Mouse (Mus musculus): Measurements from ENCODE around the gene Wwox. TPM values are rescaled to one million over a fixed set of nuclear protein-coding genes. Genes with fewer than 3 reads are reported as not detected.

Wwox gene
- total and polyA plus RNA-seq, 3 experiments, result 7.8 to 11.5 (median 9.1) TPM

DNA sequence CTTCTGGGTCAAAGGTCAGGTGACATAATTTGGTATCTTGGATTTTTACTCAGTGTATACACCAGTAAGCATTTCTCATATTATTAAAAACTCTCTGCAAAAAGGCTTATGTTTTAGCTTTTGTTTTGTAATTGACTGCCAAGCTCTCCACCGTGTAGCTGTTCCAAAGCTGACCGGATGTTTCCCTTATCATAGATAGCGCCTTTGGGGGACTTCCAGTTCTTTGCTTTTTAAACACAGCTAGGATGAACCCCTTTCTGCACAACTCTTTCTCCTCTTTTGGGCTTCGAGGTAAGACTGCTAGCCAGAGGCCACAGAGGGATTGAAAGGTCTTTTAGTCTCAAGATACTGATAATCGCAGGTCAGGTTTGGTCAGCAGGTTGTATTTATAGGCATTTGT is 883.0 kb downstream of the Wwox start:
- Histone ChIP-seq H3K27ac (ENCODE audit: insufficient read depth, low read depth) (no peak overlapping the region), H3K9ac (ENCODE audit: insufficient read depth, low read depth) (no peak overlapping the region), H3K79me2 (replicated peaks; ENCODE audit: control insufficient read depth, extremely low read depth, insufficient read depth, poor library complexity, severe bottlenecking) (no peaks in the 10 kb centered on the region), H3K4me1 (ENCODE audit: control insufficient read depth in 1 of 2, insufficient read depth in 2 of 2) (no peaks in the 10 kb centered on the region), H3K9me3 (replicated peaks; ENCODE audit: low read length) (peaks cover 2% of the 10 kb centered on the region), H3K4me3 (replicated peaks in 1 of 3; ENCODE audit: low read depth in 2 of 3, low read length in 2 of 3, poor library complexity in 1 of 3) (no peak overlapping the region), H3K27me3 (replicated peaks) (peaks cover 57% of the 10 kb centered on the region), H3K4me2 (ENCODE audit: insufficient read depth, low read depth, poor library complexity, severe bottlenecking) (no peak overlapping the region), H3K36me3 (replicated peaks in 1 of 2; ENCODE audit: control insufficient read depth in 1 of 2, insufficient read depth in 1 of 2, low read length in 1 of 2) (no peaks in the 10 kb centered on the region)
- no peak for DNase-seq (ENCODE audit: extremely low read depth)
- dilution Hi-C loops (cut with MboI; ENCODE audit: extremely low pct_ligation_motif_present, extremely low pct_unique_long_range_greater_than_20kb, low sequenced_read_pairs) (no loop called here), in situ Hi-C loops (cut with MboI; ENCODE audit: low pct_ligation_motif_present, low pct_unique_long_range_greater_than_20kb, low sequenced_read_pairs) (no loop called here)
- no peak for TF ChIP-seq MYC (IDR thresholded peaks at IDR 0.05; ENCODE audit: low read depth, low read length)
- no peak for TF ChIP-seq MEF2A (IDR thresholded peaks at IDR 0.05; ENCODE audit: borderline replicate concordance, low read depth, low read length)
- no peak for TF ChIP-seq USF2 (conservative IDR thresholded peaks at IDR 0.05; ENCODE audit: low read depth, low read length)
- TF ChIP-seq MXI1 (IDR thresholded peaks at IDR 0.05; ENCODE audit: low read depth, low read length), result no peak
- TF ChIP-seq KAT2A (IDR thresholded peaks at IDR 0.05; ENCODE audit: insufficient replicate concordance, low read length), result no peak
- TF ChIP-seq SIN3A (IDR thresholded peaks at IDR 0.05; ENCODE audit: low read length), result no peak

DNA sequence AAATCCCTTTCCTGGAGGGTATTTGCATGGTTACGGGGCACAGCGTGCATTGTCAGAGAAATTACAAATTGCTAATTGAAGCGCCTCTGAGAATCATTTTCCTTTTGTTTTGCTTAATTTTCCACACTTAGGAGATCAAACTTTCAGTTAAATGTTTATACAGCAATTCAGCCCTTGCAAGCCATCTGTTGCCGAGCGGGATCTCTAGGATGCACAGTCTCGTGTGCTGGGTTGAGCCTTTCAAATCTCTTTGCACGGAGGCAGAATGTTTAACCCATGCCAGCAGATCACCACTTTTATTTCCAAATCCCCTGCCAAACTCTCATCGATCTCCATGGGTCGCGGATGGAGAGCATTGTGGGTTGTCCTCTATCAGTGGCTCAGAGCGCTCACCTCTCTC is 891.2 kb downstream of the Wwox start:
- H3K4me1 ChIP-seq (ENCODE audit: control insufficient read depth in 1 of 2, insufficient read depth in 2 of 2), result no peaks in the 10 kb centered on the region
- TF ChIP-seq KAT2A (IDR thresholded peaks at IDR 0.05; ENCODE audit: insufficient replicate concordance, low read length) (no peak), SIN3A (IDR thresholded peaks at IDR 0.05; ENCODE audit: low read length) (no peak), MAX (IDR thresholded peaks at IDR 0.05; ENCODE audit: low read length) (no peak), MAFK (IDR thresholded peaks at IDR 0.05; ENCODE audit: insufficient replicate concordance, low read length) (no peak), JUN (IDR thresholded peaks at IDR 0.05; ENCODE audit: insufficient read depth, low read depth, low read length) (no peak), RCOR1 (conservative IDR thresholded peaks at IDR 0.05; ENCODE audit: low read depth, low read length) (no peak), SMC3 (IDR thresholded peaks at IDR 0.05; ENCODE audit: low read depth, low read length) (no peak), POLR2A (IDR thresholded peaks at IDR 0.05; ENCODE audit: low read depth, low read length) (no peak), TCF12 (IDR thresholded peaks at IDR 0.05; ENCODE audit: low read depth, low read length) (no peak), CTCF (conservative IDR thresholded peaks at IDR 0.05 in 1 of 2, IDR thresholded peaks at IDR 0.05 in 1 of 2; ENCODE audit: low read depth in 2 of 2, low read length in 2 of 2) (no peak), USF1 (IDR thresholded peaks at IDR 0.05; ENCODE audit: low read depth, low read length) (no peak), MEF2A (IDR thresholded peaks at IDR 0.05; ENCODE audit: borderline replicate concordance, low read depth, low read length) (no peak), MXI1 (IDR thresholded peaks at IDR 0.05; ENCODE audit: low read depth, low read length) (no peak), BHLHE40 (IDR thresholded peaks at IDR 0.05; ENCODE audit: low read depth, low read length) (no peak), ZC3H11A (IDR thresholded peaks at IDR 0.05; ENCODE audit: low read depth, low read length) (no peak), IRF4 (IDR thresholded peaks at IDR 0.05; ENCODE audit: low read depth, low read length) (no peak), ZKSCAN1 (IDR thresholded peaks at IDR 0.05; ENCODE audit: borderline replicate concordance, low read depth, low read length) (no peak)
- dilution Hi-C loops (cut with MboI; ENCODE audit: extremely low pct_ligation_motif_present, extremely low pct_unique_long_range_greater_than_20kb, low sequenced_read_pairs), result no loop called here
- H3K79me2 ChIP-seq (replicated peaks; ENCODE audit: control insufficient read depth, extremely low read depth, insufficient read depth, poor library complexity, severe bottlenecking), result no peaks in the 10 kb centered on the region
- no peaks in the 10 kb centered on the region for H3K36me3 ChIP-seq (replicated peaks in 1 of 2; ENCODE audit: control insufficient read depth in 1 of 2, insufficient read depth in 1 of 2, low read length in 1 of 2)
- peaks cover 65% of the 10 kb centered on the region for H3K27me3 ChIP-seq (replicated peaks)
- no peak for DNase-seq (ENCODE audit: extremely low read depth)
- in situ Hi-C loops (cut with MboI; ENCODE audit: low pct_ligation_motif_present, low pct_unique_long_range_greater_than_20kb, low sequenced_read_pairs), result no loop called here
- H3K4me3 ChIP-seq (replicated peaks in 1 of 3; ENCODE audit: low read depth in 2 of 3, low read length in 2 of 3, poor library complexity in 1 of 3), result no peak overlapping the region
- peaks cover 9% of the 10 kb centered on the region for H3K9me3 ChIP-seq (replicated peaks; ENCODE audit: low read length)
- H3K4me2 ChIP-seq (ENCODE audit: insufficient read depth, low read depth, poor library complexity, severe bottlenecking), result no peak overlapping the region
- H3K27ac ChIP-seq (ENCODE audit: insufficient read depth, low read depth), result no peak overlapping the region
- H3K9ac ChIP-seq (ENCODE audit: insufficient read depth, low read depth), result no peak overlapping the region
